Mouse (Mus musculus) hindbrain, embryonic 13.5 days (tissue): Measurements from ENCODE around the gene Ammecr1. TPM values are rescaled to one million over a fixed set of nuclear protein-coding genes. Genes with fewer than 3 reads are reported as not detected.

Experiments
- ATAC-seq: fragments of 200-750 bp; cut with Nextera tagmentation; 2 replicates; pipeline ENCODE4 v1.8.0; 2017; ENCODE audit warnings: moderate TSS enrichment; ENCODE audit not compliant: low FRiP score
- H3K27ac ChIP-seq: fragments of 300-500 bp; sonication (generic); 2 replicates; pipeline ENCODE4 v1.5.1; 2015; ENCODE audit warnings: inconsistent platforms, mild to moderate bottlenecking, moderate library complexity
- H3K27me3 ChIP-seq: fragments of 300-500 bp; sonication (generic); 2 replicates; pipeline ENCODE4 v1.6.1; 2015; ENCODE audit warnings: mild to moderate bottlenecking, inconsistent platforms
- H3K36me3 ChIP-seq: fragments of 300-500 bp; sonication (generic); 2 replicates; pipeline ENCODE4 v1.6.1; 2015; ENCODE audit warnings: mild to moderate bottlenecking, inconsistent platforms
- H3K4me1 ChIP-seq: fragments of 300-500 bp; sonication (generic); replicated peaks from 2 replicates; pipeline ENCODE4 v1.6.1; 2015; ENCODE audit warnings: inconsistent platforms
- H3K4me2 ChIP-seq: fragments of 300-500 bp; sonication (generic); 2 replicates; pipeline ENCODE4 v1.6.1; 2015; ENCODE audit warnings: inconsistent platforms, mild to moderate bottlenecking, moderate library complexity
- H3K4me3 ChIP-seq: fragments of 300-500 bp; sonication (generic); 2 replicates; pipeline ENCODE4 v1.5.1; 2015; ENCODE audit warnings: mild to moderate bottlenecking, inconsistent platforms
- H3K9ac ChIP-seq: fragments of 300-500 bp; sonication (generic); 2 replicates; pipeline ENCODE4 v1.6.1; 2015; ENCODE audit warnings: mild to moderate bottlenecking, inconsistent platforms
- H3K9me3 ChIP-seq: fragments of 300-500 bp; sonication (generic); 2 replicates; pipeline ENCODE4 v1.6.1; 2016; ENCODE audit warnings: inconsistent platforms
- WGBS: fragments of 180-500 bp; shearing (Covaris S2); methylation state at CpG from one replicate; pipeline ENCODE4 v1.1.7; 2015; 5-methylcytosine and 5-hydroxymethylcytosine counted together
- polyA plus RNA-seq: library from polyadenylated mRNA; unstranded; fragments of >200 nt; fragmentation: Nextera tagmentation; extraction: Ambion mirVana; gene quantifications from 2 replicates; pipeline ENCODE4 v1.2.1, GENCODE M21; 2015

The Ammecr1 gene
- 4.9 and 5.3 TPM in 2 replicates for polyA plus RNA-seq

GRCm38 (mm10) chrX:142966008-142966966 is at the start of gene Ammecr1:
Gene Ammecr1 (minus strand): TSS chrX:142966728.
- H3K27me3 ChIP-seq, result peaks cover 12% of the 10 kb centered on the region; the same call in 1 of the 2 replicates
- H3K4me1 ChIP-seq, result peaks cover 2% of the 10 kb centered on the region; the same call in 1 of the 2 replicates
- ATAC-seq, result peak; percentile 93
- H3K36me3 ChIP-seq, result no peaks in the 10 kb centered on the region
- H3K27ac ChIP-seq, result peak within 1 kb of the TSS; percentile 94
- peak within 1 kb of the TSS; percentile 80 for H3K9ac ChIP-seq
- 20% methylated on average over 70 of the region's 112 CpGs for WGBS
- peak within 1 kb of the TSS; percentile 66 for H3K4me3 ChIP-seq
- H3K4me2 ChIP-seq, result peak within 1 kb of the TSS; percentile 62
- H3K9me3 ChIP-seq, result no peaks in the 10 kb centered on the region

DNA sequence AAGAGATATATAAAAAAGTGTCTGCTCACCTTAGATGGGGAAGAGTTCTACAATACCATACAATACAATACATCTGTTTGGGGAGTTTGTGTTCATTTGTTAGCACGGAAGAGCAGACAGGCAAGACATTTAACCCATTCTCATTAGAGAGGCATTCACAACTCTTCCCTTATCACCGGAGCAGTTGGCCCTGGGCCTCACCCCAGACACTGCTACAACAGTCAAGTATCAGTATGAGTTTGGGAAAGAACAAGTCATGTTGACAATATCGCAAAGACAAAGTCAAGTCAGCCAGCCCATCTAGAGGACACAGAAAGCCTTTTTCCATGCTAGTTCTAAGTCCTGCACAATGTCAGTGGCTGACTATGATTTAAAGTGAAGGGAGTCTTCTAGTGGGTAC is 47.6 kb upstream of the Ammecr1 start:
- H3K4me3 ChIP-seq, result no peak overlapping the region
- no peaks in the 10 kb centered on the region for H3K27me3 ChIP-seq
- no peaks in the 10 kb centered on the region for H3K9me3 ChIP-seq
- H3K27ac ChIP-seq, result no peak overlapping the region
- no peak overlapping the region for H3K9ac ChIP-seq
- no peaks in the 10 kb centered on the region for H3K36me3 ChIP-seq
- no peak overlapping the region for H3K4me2 ChIP-seq
- ATAC-seq, result no peak
- 91% methylated on average over 3 of the region's 3 CpGs for WGBS
- H3K4me1 ChIP-seq, result no peaks in the 10 kb centered on the region

DNA sequence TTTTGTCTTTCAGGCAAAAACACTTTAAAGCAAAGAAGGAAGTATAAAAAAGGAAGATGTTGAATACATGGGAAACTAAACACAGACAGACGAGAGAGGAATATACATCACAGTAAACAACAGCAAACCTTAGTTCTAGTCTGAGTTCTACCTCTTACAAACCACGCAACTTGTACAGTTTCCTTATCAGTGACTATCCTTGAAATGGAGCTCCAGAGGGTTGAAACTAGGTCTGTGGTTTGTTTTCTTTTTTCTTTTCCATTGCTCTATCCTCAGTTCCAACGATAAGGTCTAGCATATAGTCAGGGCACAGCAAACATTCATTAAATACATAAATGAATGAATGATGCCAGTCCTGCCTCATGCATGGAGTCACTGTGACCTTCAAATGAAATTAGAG is 45.8 kb upstream of the Ammecr1 start:
- WGBS, result 86% methylated on average over 3 of the region's 3 CpGs
- H3K27ac ChIP-seq, result no peak overlapping the region
- no peak overlapping the region for H3K4me3 ChIP-seq
- no peak for ATAC-seq
- H3K27me3 ChIP-seq, result 0 out of 2 replicates have a peak, but pooled peaks cover 4% of the 10 kb centered on the region
- H3K36me3 ChIP-seq, result no peaks in the 10 kb centered on the region
- no peak overlapping the region for H3K9ac ChIP-seq
- no peaks in the 10 kb centered on the region for H3K9me3 ChIP-seq
- H3K4me1 ChIP-seq, result no peaks in the 10 kb centered on the region
- no peak overlapping the region for H3K4me2 ChIP-seq

- 0 out of 2 replicates have a peak, but pooled peaks cover 4% of the 10 kb centered on the region for H3K27me3 ChIP-seq
- WGBS, result 83% methylated on average over 4 of the region's 4 CpGs
- H3K9me3 ChIP-seq, result no peaks in the 10 kb centered on the region
These were observed 45.3 kb upstream of the Ammecr1 start for GRCm38 (mm10) chrX:143011865-143012264.

GRCm38 (mm10) chrX:143004131-143004846 is 37.8 kb upstream of the Ammecr1 start:
- Histone ChIP-seq H3K9me3 (no peaks in the 10 kb centered on the region), H3K4me3 (no peak overlapping the region), H3K4me2 (no peak overlapping the region), H3K4me1 (no peaks in the 10 kb centered on the region), H3K9ac (no peak overlapping the region), H3K36me3 (no peaks in the 10 kb centered on the region), H3K27ac (no peak overlapping the region), H3K27me3 (peaks cover 9% of the 10 kb centered on the region; the same call in 1 of the 2 replicates)
- WGBS, result 81% methylated on average over 3 of the region's 3 CpGs
- no peak for ATAC-seq

More at GRCm38 (mm10) chrX:143011865-143012264, 45.3 kb upstream of the Ammecr1 start:
- Histone ChIP-seq H3K4me2 (no peak overlapping the region), H3K9ac (no peak overlapping the region), H3K27ac (no peak overlapping the region), H3K4me1 (no peaks in the 10 kb centered on the region), H3K36me3 (no peaks in the 10 kb centered on the region), H3K4me3 (no peak overlapping the region)
- no peak for ATAC-seq

DNA sequence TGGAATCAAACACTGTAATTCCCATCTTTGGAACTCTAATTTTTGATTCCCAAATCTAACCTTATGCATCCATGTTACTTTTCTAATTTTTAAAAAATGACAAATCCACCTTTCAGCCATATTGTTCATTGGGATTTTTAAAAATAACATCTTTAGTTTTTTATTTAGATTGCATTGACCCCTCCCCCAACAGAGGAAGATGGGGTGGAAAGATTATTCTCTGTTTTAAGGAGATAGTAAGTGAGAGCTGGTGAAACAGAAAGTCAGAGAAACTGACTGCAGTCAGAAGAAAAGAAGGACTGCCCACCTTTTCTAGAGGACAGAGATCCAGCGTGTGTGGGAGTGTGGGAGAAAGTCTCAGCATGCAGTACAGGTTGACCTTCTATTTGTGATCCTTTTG is 30.7 kb upstream of the Ammecr1 start:
- WGBS, result 74% methylated on average over 1 of the region's 1 CpGs
- ATAC-seq, result no peak
- Histone ChIP-seq H3K36me3 (no peaks in the 10 kb centered on the region), H3K4me3 (no peak overlapping the region), H3K27me3 (peaks cover 5% of the 10 kb centered on the region; the same call in 1 of the 2 replicates), H3K9me3 (no peaks in the 10 kb centered on the region), H3K27ac (no peak overlapping the region), H3K4me2 (no peak overlapping the region), H3K4me1 (no peaks in the 10 kb centered on the region), H3K9ac (no peak overlapping the region)

- Histone ChIP-seq H3K27me3 (no peaks in the 10 kb centered on the region), H3K27ac (no peak overlapping the region), H3K36me3 (no peaks in the 10 kb centered on the region), H3K9ac (no peak overlapping the region), H3K9me3 (no peaks in the 10 kb centered on the region), H3K4me1 (no peaks in the 10 kb centered on the region), H3K4me2 (no peak overlapping the region), H3K4me3 (no peak overlapping the region)
- 59% methylated on average over 2 of the region's 2 CpGs for WGBS
- ATAC-seq, result no peak
These were observed 28.0 kb upstream of the Ammecr1 start for GRCm38 (mm10) chrX:142994514-142994913.

- no peak overlapping the region for H3K9ac ChIP-seq
- H3K9me3 ChIP-seq, result no peaks in the 10 kb centered on the region
- no peaks in the 10 kb centered on the region for H3K36me3 ChIP-seq
- H3K4me3 ChIP-seq, result no peak overlapping the region
- no peak overlapping the region for H3K4me2 ChIP-seq
- H3K27ac ChIP-seq, result no peak overlapping the region
- H3K27me3 ChIP-seq, result peaks cover 22% of the 10 kb centered on the region; the same call in 1 of the 2 replicates
- no peak for ATAC-seq
- no peaks in the 10 kb centered on the region for H3K4me1 ChIP-seq
- 85% methylated on average over 3 of the region's 3 CpGs for WGBS
These were observed 17.6 kb upstream of the Ammecr1 start for GRCm38 (mm10) chrX:142984170-142984569.

- ATAC-seq, result no peak
- Histone ChIP-seq H3K27me3 (peaks cover 25% of the 10 kb centered on the region; the same call in 1 of the 2 replicates), H3K4me2 (no peak overlapping the region), H3K9me3 (no peaks in the 10 kb centered on the region), H3K36me3 (no peaks in the 10 kb centered on the region), H3K27ac (no peak overlapping the region), H3K4me3 (no peak overlapping the region), H3K9ac (no peak overlapping the region), H3K4me1 (no peaks in the 10 kb centered on the region)
- WGBS, result 64% methylated on average over 6 of the region's 6 CpGs
These were observed 17.1 kb upstream of the Ammecr1 start for GRCm38 (mm10) chrX:142983638-142984037.

DNA sequence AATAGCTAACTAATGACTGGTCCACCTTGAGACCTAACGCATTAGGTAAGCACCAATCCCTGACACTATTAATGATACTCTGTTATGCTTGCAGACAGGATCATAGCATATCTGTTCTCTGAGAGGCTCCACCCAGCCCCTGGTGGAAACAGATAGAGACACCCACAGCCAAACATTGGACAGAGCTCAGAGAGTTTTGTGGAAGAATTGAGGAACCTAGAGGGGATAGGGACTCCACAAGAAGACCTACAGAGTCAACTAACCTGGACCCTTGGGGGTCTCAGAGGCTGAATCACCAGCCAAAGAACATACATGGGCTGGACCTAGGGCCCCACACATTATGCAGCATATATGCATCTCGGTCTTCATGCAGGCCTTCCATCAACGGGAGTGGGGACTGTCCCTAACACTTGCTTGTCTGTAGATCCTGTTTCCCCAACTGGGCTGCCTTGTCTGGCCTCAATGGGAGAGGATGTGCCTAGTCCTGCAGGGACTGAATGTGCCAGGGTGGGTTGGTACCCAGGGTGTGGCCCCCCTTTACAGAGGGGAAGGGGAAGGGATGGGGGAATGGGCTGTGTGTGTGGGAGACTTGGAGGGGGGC is 15.1 kb upstream of the Ammecr1 start:
- no peak overlapping the region for H3K4me3 ChIP-seq
- 90% methylated on average over 3 of the region's 3 CpGs for WGBS
- no peaks in the 10 kb centered on the region for H3K4me1 ChIP-seq
- H3K9ac ChIP-seq, result no peak overlapping the region
- H3K4me2 ChIP-seq, result no peak overlapping the region
- H3K9me3 ChIP-seq, result no peaks in the 10 kb centered on the region
- no peak for ATAC-seq
- no peaks in the 10 kb centered on the region for H3K36me3 ChIP-seq
- H3K27me3 ChIP-seq, result peaks cover 20% of the 10 kb centered on the region; the same call in 1 of the 2 replicates
- H3K27ac ChIP-seq, result no peak overlapping the region

- no peaks in the 10 kb centered on the region for H3K9me3 ChIP-seq
- no peaks in the 10 kb centered on the region for H3K4me1 ChIP-seq
- peaks cover 18% of the 10 kb centered on the region; the same call in 1 of the 2 replicates for H3K27me3 ChIP-seq
- no peak overlapping the region for H3K27ac ChIP-seq
- no peak overlapping the region for H3K4me3 ChIP-seq
- H3K4me2 ChIP-seq, result no peak overlapping the region
- 86% methylated on average over 2 of the region's 2 CpGs for WGBS
- no peak for ATAC-seq
- H3K36me3 ChIP-seq, result no peaks in the 10 kb centered on the region
- H3K9ac ChIP-seq, result no peak overlapping the region
These were observed 14.5 kb upstream of the Ammecr1 start for GRCm38 (mm10) chrX:142980855-142981529.
